Mouse (Mus musculus) neural tube, embryonic 14.5 days (tissue): Measurements from ENCODE around the gene Insrr. TPM values are rescaled to one million over a fixed set of nuclear protein-coding genes. Genes with fewer than 3 reads are reported as not detected.
A peak's percentile ranks its signal among the peaks of the same experiment; 100 is the strongest.
"Not testable (repeated sequence)": the region's sequence is repeated elsewhere in the genome, so short reads cannot be mapped to it uniquely, and the experiment has no call there.

Experiments used
- ATAC-seq: fragments of 200-750 bp; cut with Nextera tagmentation; 2 replicates; pipeline ENCODE4 v1.8.0; 2017; ENCODE audit warnings: low read depth, mild to moderate bottlenecking, moderate TSS enrichment, moderate library complexity
- H3K27ac ChIP-seq: fragments of 300-500 bp; sonication (generic); 2 replicates; pipeline ENCODE4 v1.5.1; 2014; ENCODE audit warnings: low read depth, mild to moderate bottlenecking, control low read depth, low read length, moderate library complexity, mixed read lengths
- H3K27me3 ChIP-seq: fragments of 300-500 bp; sonication (generic); 2 replicates; pipeline ENCODE4 v1.6.1; 2014; ENCODE audit warnings: low read length; ENCODE audit not compliant: control insufficient read depth, insufficient read depth
- H3K36me3 ChIP-seq: fragments of 300-500 bp; sonication (generic); 2 replicates; pipeline ENCODE4 v1.6.1; 2014; ENCODE audit warnings: low read length, mixed read lengths; ENCODE audit not compliant: control insufficient read depth, insufficient read depth
- H3K4me1 ChIP-seq: fragments of 300-500 bp; sonication (generic); 2 replicates; pipeline ENCODE4 v1.6.1; 2014; ENCODE audit warnings: low read length; ENCODE audit not compliant: control insufficient read depth, insufficient read depth
- H3K4me2 ChIP-seq: fragments of 300-500 bp; sonication (generic); 2 replicates; pipeline ENCODE4 v1.6.1; 2014; ENCODE audit warnings: mild to moderate bottlenecking, low read depth, low read length, control low read depth
- H3K4me3 ChIP-seq: fragments of 300-500 bp; sonication (generic); 2 replicates; pipeline ENCODE4 v1.5.1; 2014; ENCODE audit warnings: low read depth, low read length, control low read depth, mixed read lengths
- H3K9ac ChIP-seq: fragments of 300-500 bp; sonication (generic); replicated peaks from 2 replicates; pipeline ENCODE4 v1.6.1; 2014; ENCODE audit warnings: low read depth, mild to moderate bottlenecking, control low read depth, low read length, mixed read lengths
- H3K9me3 ChIP-seq: fragments of 300-500 bp; sonication (generic); 2 replicates; pipeline ENCODE4 v1.6.1; 2016; ENCODE audit warnings: low read length; ENCODE audit not compliant: control insufficient read depth
- WGBS: fragments of 180-500 bp; shearing (Covaris S2); extraction: QIAGEN DNeasy Blood & Tissue Kit; methylation state at CpG from one replicate; pipeline ENCODE4 v1.1.7; 2014; 5-methylcytosine and 5-hydroxymethylcytosine counted together
- polyA plus RNA-seq: library from polyadenylated mRNA; unstranded; fragments of >200 nt; fragmentation: Nextera tagmentation; extraction: Ambion mirVana; gene quantifications from 2 replicates; pipeline ENCODE4 v1.2.1, GENCODE M21; 2014

The Insrr gene
- polyA plus RNA-seq, 1 experiment from 2014 or later, result 0.27 TPM

DNA sequence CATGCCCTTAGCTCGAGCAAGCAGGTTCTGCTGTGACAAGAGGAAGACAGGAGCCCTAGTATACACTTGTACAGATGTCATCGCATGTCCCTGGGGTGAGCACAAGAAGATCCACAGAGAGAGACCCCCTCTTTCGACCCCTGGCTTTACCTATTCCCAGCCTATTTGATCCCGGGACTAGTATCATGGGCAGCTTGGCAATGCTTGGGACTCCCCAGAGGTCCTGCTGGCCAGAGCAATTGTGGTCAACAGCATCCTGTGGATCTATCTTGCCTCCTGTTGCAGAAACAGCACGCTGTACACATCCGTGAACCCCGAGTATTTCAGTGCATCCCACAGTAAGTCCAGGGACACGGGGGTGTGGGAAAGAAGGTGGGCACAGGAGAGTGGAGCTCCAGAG, 14.5 kb downstream of the Insrr start:
- H3K9ac ChIP-seq, result no peak overlapping the region
- no peaks in the 10 kb centered on the region for H3K36me3 ChIP-seq
- no peak overlapping the region for H3K4me2 ChIP-seq
- H3K27ac ChIP-seq, result no peak overlapping the region
- H3K9me3 ChIP-seq, result no peaks in the 10 kb centered on the region
- no peak for ATAC-seq
- H3K27me3 ChIP-seq, result peaks cover 35% of the 10 kb centered on the region
- no peaks in the 10 kb centered on the region for H3K4me1 ChIP-seq
- 89% methylated on average over 8 of the region's 8 CpGs for WGBS
- H3K4me3 ChIP-seq, result no peak overlapping the region

DNA sequence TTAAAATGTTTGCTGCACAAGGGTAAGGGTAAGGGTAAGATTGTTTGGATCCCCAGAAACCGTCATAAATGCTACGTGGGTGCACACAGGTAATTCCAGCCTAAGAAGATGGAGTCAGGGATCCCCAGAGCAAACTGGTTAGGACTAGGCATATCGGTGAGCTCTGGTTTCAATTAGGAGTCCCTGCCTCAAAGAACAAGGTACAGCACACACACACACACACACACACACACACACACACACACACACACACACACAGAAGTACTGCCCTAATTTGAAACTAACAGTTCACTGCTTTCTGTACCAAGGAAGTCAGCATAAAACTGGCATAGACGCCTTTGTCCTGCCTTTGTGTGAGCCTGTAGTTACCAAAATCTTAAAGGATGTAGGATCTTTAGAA, 15.7 kb downstream of the Insrr start:
- WGBS, result 74% methylated on average over 4 of the region's 4 CpGs
- Histone ChIP-seq H3K27ac (no peak overlapping the region), H3K9ac (no peak overlapping the region), H3K4me2 (no peak overlapping the region), H3K36me3 (no peaks in the 10 kb centered on the region), H3K4me3 (no peak overlapping the region), H3K27me3 (peaks cover 30% of the 10 kb centered on the region), H3K9me3 (no peaks in the 10 kb centered on the region), H3K4me1 (no peaks in the 10 kb centered on the region)
- ATAC-seq, result no peak

GRCm38 (mm10) chr3:87812873-87813272, 16.1 kb downstream of the Insrr start:
- no peaks in the 10 kb centered on the region for H3K36me3 ChIP-seq
- 55% methylated on average over 10 of the region's 10 CpGs for whole genome bisulfite sequencing
- ATAC-seq, result no peak
- no peak overlapping the region for H3K4me2 ChIP-seq
- peaks cover 30% of the 10 kb centered on the region for H3K27me3 ChIP-seq
- no peak overlapping the region for H3K27ac ChIP-seq
- no peaks in the 10 kb centered on the region for H3K4me1 ChIP-seq
- H3K4me3 ChIP-seq, result no peak overlapping the region
- H3K9me3 ChIP-seq, result no peaks in the 10 kb centered on the region
- no peak overlapping the region for H3K9ac ChIP-seq

DNA sequence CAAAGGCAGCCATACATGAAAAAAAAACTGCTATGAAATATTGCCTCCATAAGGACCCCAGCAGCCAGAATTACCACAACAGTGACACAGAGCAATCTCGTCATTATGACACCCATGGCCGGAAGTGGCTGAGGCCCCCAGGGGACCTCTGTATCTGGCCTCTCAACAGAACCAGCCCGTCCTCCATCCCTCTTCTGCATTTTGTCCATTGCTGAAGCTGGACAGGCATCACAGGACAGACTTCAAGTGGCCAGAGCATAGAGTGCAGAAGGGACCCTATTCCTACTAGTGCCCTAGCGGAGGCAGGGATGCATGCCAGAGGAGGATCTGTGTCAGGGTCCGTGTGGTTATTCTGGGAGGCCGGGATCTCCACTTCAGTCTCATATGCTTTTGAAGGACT, 19.4 kb downstream of the Insrr start:
- WGBS, result 59% methylated on average over 6 of the region's 6 CpGs
- Histone ChIP-seq H3K9ac (no peak overlapping the region), H3K4me2 (no peak overlapping the region), H3K36me3 (no peaks in the 10 kb centered on the region), H3K27me3 (peaks cover under 1% of the 10 kb centered on the region; the same call in 1 of the 2 replicates), H3K4me3 (no peak overlapping the region), H3K9me3 (no peaks in the 10 kb centered on the region), H3K27ac (no peak overlapping the region), H3K4me1 (no peaks in the 10 kb centered on the region)
- 0 out of 2 replicates have a peak, but pooled peaks have one; percentile 33 for ATAC-seq

- Histone ChIP-seq H3K4me2 (no peak overlapping the region), H3K27ac (no peak overlapping the region), H3K9me3 (no peaks in the 10 kb centered on the region), H3K4me3 (no peak overlapping the region), H3K27me3 (no peaks in the 10 kb centered on the region), H3K4me1 (no peaks in the 10 kb centered on the region), H3K36me3 (no peaks in the 10 kb centered on the region), H3K9ac (no peak overlapping the region)
- peak; percentile 73 for ATAC-seq
- 6% methylated on average over 12 of the region's 12 CpGs for WGBS
Measured at GRCm38 (mm10) chr3:87816646-87817093, 19.9 kb downstream of the Insrr start.

DNA sequence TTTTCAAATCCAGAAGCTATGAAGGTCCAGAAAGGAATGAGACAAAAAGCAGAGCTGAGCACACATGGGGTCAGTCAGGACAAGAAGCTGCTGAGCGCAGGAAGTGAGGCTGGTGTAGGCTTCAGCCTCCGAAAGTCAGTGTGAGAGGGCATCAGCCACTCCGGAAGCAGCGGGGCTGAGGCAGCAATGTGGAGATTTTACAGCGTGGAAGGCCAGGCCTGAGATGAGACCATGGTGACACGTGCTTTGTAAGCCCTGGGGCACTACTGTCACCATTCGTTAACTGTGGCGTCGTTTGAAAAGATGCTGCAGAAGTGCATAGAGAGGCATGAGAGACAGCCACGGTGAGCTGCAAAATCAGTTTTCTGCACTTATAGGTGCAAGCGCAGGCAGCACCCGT, 21.5 kb downstream of the Insrr start:
- 43% methylated on average over 12 of the region's 12 CpGs for WGBS

GRCm38 (mm10) chr3:87824206-87824605, 27.5 kb downstream of the Insrr start, which contains the start of gene Pear1:
Pear1 (minus strand) TSS chr3:87824306.
- H3K9me3 ChIP-seq, H3K4me1 ChIP-seq, ATAC-seq, H3K4me3 ChIP-seq, H3K27ac ChIP-seq, H3K27me3 ChIP-seq, H3K4me2 ChIP-seq, H3K9ac ChIP-seq, H3K36me3 ChIP-seq: not testable (repeated sequence)
- 87% methylated on average over 1 of the region's 1 CpGs for WGBS

More for the DNA sequence above, 21.5 kb downstream of the Insrr start:
- Histone ChIP-seq H3K27me3 (no peaks in the 10 kb centered on the region), H3K9ac (no peak overlapping the region), H3K4me2 (no peak overlapping the region), H3K27ac (no peak overlapping the region), H3K4me3 (no peak overlapping the region), H3K9me3 (no peaks in the 10 kb centered on the region), H3K36me3 (no peaks in the 10 kb centered on the region), H3K4me1 (no peaks in the 10 kb centered on the region)
- no peak for ATAC-seq

DNA sequence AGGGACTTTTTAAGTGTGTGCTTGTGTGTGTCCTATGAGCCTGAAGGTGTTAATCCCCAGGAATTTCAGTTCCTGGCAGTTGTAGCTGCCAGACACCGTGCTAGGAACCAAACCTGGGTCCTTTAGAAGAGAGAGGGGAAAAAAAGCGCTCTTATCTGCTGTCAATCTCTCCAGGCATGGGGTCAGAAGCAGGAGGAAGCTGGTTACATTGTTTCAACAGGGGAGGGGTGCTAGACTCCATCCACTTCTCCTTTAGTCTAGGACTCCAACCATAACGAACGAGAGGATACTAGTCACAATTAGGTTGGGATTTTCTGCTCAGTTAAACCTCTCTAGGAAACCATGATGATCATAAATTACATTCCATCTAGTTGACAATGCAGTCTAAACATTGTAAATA, 31.7 kb downstream of the Insrr start:
- no peak overlapping the region for H3K27ac ChIP-seq
- no peaks in the 10 kb centered on the region for H3K4me1 ChIP-seq
- no peak overlapping the region for H3K4me3 ChIP-seq
- H3K4me2 ChIP-seq, result no peak overlapping the region
- H3K9ac ChIP-seq, result no peak overlapping the region
- WGBS, result 33% methylated on average over 4 of the region's 4 CpGs
- no peak for ATAC-seq
- no peaks in the 10 kb centered on the region for H3K9me3 ChIP-seq
- no peaks in the 10 kb centered on the region for H3K36me3 ChIP-seq
- no peaks in the 10 kb centered on the region for H3K27me3 ChIP-seq

DNA sequence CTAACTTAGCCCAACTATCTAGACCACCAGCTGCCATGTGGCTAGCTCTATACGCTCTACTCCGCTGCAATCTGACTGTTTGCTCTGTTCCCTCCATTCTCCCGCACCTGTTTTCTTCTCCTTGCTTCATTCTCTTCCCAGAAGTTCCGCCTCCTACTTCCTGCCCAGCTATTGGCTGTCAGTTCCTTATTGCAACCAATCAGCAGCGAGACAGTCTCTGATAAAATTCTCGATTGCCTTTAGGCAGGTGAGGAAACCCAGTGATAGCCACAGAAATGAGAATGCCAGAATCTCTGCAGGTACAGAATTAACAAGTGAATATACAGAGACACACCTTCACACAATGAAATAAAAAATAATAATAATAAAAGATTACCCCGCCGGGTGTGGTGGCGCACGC, 32.3 kb downstream of the Insrr start:
- WGBS, result 55% methylated on average over 10 of the region's 10 CpGs
- Histone ChIP-seq H3K27me3 (no peaks in the 10 kb centered on the region), H3K9ac (no peak overlapping the region), H3K27ac (no peak overlapping the region), H3K4me3 (no peak overlapping the region), H3K9me3 (no peaks in the 10 kb centered on the region), H3K4me2 (no peak overlapping the region), H3K4me1 (no peaks in the 10 kb centered on the region), H3K36me3 (no peaks in the 10 kb centered on the region)
- no peak for ATAC-seq
